Mouse (Mus musculus): ENCODE measurements around the gene Pla2g10.

- TF ChIP-seq CTCF (IDR thresholded peaks at IDR 0.05) (no peak), POLR2A (IDR thresholded peaks at IDR 0.05; ENCODE audit: insufficient read depth, low read depth, low read length) (no peak), EP300 (IDR thresholded peaks at IDR 0.05; ENCODE audit: insufficient read depth, low read depth, low read length) (no peak)
Measured at GRCm38 (mm10) chr16:13750626-13751025, 19.8 kb upstream of the Pla2g10 start.
